Mouse (Mus musculus) gonadal fat pad, adult 2 months (tissue): ENCODE data around the gene Ebp. TPM values are rescaled to one million over a fixed set of nuclear protein-coding genes. Genes with fewer than 3 reads are reported as not detected.

Experiments used
- DNase-seq: peaks from one replicate; pipeline ENCODE4 v3.0.0-alpha.2; 2012; ENCODE audit warnings: low read depth
- polyA plus RNA-seq: library from polyadenylated mRNA; depleted of rRNA; stranded (reverse); fragments of >200 nt; gene quantifications from 2 replicates; pipeline ENCODE4 v1.2.3, GENCODE M21; 2012; rRNA removed

Gene Ebp
- 68.5 and 99.7 TPM in 2 replicates for polyA plus RNA-seq

DNA sequence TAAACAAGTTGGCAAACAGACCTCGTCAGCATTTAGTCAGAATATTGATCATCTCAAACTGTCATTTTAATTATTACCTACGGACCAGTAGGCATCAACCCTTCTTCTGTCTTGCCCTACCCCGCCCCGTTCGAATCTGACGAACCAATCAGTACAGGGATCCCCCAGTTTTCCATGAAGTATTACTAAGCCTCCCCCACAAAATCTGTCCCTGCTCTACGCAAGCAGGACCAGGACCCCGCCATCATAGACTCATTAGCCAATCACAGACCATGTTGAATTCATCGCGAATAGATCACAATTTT, at the start of gene Ebp:
Gene Ebp, minus strand, starts transcription at position 94 of the 305 bp plus-strand sequence.
- no peak for DNase-seq

DNA sequence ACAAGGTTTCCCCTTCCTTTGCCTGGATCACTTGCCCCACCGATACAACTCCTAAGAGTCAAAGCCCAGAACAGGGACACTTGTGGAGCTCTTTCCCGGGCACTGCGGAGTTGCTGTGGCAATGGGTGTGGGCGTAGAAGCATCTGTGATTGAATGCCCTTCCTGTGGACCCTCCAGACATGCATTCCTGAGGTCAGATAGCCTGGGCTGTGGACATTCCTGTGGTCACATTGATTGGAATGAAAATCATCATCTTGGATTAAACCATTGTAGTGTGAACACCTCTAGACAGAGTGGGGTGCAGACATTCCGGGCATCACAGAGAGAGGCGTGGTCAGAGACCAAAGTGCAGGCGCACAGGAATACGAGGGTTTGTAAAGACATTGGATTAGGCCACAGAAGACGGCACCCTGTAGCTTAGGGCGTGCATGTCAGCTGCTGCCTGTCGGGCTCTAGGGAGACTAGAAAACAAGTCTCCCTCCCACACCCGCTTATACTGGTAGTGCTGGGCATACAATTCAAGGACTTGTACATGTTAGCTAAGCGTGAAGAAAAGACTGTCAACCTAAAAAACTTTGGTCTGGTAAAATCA, 45.6 kb upstream of the Ebp start:
- DNase-seq, result no peak

DNA sequence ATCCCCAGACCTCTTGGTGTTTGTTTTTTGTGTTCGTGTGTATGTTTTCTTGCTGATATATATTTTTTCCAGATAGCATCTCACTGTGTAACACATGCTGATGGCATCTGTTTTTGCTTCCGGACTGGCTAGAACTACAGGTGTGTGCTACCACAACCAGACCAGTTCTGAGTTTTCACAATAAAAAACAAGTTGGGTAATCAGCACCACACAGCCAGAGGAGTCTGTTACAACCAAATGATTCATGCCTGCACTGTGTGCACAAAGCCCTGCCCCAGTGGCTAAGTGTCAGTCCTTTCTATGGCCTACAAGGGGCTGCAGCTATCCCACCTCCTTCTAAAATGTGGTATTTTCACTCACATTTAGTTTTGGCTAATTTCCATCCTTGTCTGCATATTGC, 43.4 kb upstream of the Ebp start:
- no peak for DNase-seq

DNA sequence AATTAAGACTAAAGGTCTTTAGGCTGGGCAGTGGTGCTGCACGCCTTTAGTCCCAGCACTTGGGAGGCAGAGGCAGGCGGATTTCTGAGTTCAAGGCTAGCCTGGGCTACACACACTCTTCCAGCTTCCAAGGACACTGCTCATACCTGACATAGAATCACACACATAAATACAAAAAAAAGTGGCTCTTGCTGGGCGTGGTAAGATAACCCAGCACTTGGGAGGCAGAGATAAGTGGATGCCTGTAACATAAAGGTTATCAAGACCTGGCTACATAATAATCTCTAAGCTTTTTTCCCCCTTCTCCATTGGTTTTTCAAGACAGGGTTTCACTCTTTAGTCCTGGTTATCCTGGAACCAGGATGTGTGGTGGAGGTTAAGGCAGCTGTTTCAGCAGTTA, 40.3 kb upstream of the Ebp start:
- DNase-seq, result no peak

DNA sequence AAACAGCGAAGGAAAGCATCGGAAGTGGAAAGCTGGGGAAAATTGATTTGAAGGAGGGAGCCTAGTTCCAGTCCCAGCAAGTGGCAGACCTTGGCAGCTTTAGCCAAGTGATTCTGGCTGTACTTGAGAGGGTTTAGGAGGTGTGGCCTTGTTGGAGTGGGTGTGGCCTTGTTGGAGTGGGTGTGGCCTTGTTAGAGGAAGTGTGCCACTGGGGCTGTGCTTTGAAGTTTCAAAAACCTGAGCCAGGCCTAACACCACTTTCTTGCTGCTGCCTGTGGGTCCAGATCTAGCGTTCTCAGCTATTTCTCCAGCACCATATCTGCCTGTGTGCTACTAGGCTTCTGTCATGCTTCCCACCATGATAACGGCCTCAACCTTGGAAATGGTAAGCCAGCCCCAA, 37.0 kb upstream of the Ebp start:
- no peak for DNase-seq

DNA sequence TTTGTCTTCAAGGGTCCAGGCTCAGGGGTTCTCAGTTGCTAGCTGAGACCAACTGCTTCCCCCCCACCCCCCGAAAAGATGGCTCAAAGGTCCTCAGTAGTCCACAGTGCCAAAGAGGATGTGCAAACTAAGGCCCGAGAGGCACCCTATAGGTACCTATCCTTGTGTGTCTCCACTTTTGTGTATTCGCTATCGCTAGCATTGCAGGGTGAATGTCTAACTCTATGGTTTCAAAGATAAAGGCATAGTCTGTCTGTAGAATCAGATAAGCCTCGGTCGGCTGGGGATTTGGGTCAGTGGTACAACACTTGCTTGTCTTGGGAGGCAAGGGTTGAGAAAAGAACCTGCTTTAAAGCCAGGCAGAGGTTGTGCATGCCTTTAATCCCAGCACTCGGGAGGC, 30.2 kb upstream of the Ebp start:
- no peak for DNase-seq

DNA sequence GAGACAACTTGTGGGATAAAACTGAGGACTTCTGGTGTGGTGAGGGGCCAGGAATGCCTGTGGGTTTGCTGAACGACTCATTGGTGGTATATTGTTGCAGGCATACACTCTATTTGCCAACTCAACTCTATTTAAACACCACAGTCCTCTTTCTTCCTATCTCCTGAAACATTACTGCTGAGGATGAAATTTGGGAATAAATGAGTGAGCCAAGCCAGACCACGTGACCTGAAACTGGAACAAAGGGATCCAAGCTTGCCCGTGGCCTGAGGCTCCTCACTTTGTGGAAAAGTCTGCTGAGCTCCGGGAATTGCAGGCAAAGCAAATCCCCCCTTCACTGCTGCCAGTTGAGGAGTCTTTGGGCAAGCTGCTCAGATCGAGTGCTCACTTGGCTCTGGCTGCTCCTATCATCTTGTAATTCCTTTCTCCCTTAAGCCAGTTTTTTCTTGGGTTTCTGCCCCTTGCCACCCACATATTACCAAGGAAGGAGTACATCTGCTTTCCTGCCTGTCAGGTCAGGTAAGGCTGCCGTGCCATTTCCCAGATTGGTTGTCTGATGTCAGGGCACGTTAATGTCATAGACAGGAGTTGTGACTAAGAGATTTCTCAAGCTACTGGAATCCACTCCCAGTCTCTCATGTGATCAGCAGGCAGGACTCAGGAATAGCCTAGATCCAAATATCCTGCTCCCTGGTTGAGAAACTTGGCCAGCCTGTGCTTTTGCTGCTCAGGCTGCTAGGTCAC, 29.5 kb upstream of the Ebp start:
- peak; percentile 86 for DNase-seq

DNA sequence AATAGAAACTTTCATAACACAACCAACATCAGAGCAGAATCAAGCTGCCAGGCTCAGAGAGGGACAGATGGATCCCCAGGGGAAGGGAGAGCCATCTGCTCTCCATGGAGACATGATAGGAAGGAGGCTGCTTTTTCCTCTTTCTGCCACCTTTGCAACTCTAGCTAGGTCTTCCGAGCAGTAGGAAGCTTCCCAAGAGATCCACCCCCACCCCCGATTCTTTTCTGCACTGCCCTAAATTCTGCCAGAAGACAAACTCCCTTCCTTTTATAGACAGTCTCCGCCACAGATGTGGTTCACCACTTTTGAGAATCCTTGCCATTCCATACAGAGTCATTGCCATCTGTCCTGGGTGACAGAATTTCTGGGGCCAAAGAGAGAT, 29.0 kb upstream of the Ebp start:
- DNase-seq, result no peak

DNA sequence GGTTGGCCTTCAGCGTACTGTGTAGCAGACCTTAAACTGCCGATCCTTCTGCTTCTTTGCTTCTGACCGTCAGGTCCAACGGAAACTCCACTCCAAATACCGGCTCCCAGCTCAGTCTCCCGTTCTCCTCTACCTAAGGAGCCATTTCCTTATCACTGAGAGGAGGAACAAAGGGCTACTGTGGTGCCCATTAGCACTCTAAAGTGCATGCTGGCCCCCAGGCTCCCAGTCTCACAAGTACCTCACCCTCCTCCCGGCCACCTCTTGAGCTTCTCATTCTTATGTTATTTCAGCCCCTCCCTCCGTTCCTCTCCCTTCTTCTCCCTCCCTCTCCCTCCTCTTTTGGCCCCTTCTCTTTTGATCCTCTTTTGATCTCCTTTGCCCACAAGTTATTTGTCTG, 26.3 kb upstream of the Ebp start:
- DNase-seq, result no peak

DNA sequence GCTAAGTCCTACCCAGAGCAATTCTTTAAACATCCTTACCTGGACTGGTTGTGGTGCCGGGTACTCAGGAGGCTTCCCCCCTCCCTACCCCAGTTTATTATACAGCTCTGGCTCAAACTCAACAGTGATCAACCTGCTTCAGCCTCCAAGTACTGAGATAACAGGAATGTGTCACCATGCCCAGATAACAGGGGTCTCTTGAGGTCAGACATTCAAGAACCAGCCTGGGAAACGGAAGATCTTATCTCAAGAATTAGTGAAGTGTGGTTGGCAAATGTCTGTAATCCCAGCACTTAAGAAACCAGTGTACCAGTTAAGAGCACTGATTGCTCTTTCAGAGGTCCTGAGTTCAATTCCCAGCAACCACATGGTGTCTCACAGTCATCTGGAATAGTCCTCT, 24.8 kb upstream of the Ebp start:
- no peak for DNase-seq

DNA sequence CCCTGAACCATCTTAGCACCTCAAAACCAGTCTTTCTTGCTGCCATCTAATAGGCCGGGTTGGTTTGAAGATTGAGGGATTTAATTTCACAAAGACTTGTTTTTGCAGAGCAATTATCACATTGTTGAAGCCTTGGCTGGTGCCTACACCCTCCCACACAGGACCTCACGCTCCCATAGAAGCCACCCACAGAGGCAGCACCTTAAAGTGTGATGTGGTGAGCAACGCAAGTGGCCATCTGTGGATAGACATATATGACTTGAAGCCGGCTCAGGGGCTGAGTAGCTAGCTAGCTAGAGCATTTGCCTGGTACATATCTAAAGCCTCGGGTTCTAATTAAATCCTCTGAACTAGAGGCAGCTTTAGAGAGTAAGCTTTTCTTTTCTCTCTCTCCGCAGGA, 24.1 kb upstream of the Ebp start:
- DNase-seq, result no peak

DNA sequence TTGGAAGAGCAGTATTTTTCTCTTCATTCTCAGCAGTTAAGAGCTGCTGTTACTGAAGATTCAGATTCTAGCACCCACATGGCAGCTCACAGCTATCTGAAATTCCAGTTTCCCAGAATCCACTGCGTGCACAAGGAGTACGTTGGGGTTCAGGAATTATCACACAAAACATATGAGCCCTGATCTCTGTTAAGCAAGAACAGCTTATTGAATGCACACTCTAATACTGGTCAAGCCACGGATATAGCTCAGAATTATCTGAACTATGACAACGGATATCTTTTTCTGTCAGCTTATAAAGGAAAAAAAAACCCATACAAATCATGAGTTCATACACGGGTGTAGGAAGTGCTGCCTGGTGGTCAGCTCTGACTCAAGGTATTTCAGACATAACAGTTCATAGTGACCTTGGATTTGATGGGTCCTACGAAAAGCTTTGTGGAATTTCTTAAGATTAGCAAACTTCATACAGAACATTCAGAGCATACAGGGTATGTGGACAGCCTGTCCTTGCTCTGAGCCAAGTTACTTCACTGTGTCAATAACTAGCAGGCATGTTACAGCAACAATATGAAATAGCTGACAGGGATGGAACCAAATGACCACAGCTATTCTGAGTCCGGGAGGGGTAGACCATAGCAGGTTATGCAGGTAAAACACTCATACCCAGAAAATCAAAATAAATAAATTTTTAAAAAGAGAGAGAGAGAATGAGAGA, 18.3 kb upstream of the Ebp start:
- no peak for DNase-seq

DNA sequence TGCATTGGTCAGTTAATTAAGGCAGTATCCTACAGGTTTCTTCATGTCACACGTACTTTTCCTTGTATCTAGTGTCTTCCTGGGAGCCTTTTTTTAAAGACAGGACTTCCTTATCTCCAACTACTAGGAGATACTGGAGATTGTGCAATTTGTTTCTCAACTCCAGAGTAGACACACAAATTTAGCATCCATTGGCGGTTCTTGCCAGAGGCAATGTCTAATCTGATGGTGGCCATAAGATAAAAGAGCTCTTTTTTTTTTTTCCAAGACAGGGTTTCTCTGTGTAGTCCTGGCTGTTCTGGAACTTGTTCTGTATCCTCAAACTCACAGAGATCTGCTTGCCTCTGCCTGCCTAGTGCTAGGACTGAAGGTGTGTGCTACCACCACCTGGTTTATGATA, 16.4 kb upstream of the Ebp start:
- no peak for DNase-seq

DNA sequence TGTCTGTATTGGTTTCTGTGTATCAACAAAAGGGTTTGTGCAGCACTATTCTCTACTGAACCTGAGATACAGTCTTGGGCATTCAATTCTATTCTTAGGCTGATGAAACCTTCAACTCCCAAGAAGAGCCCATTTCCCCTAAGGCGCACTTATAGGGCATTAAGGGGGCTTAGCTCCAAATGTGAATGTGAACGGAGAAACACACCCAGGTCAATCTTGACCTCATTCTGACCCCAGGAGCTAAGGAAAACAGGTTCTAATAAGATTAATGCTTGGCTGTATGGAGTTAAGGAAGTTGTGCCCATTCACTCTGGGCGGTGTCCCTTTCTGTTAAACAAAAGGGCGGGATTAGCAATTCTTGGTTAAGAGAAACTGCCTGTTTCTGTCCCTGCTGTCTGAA, 13.9 kb upstream of the Ebp start:
- DNase-seq, result no peak

DNA sequence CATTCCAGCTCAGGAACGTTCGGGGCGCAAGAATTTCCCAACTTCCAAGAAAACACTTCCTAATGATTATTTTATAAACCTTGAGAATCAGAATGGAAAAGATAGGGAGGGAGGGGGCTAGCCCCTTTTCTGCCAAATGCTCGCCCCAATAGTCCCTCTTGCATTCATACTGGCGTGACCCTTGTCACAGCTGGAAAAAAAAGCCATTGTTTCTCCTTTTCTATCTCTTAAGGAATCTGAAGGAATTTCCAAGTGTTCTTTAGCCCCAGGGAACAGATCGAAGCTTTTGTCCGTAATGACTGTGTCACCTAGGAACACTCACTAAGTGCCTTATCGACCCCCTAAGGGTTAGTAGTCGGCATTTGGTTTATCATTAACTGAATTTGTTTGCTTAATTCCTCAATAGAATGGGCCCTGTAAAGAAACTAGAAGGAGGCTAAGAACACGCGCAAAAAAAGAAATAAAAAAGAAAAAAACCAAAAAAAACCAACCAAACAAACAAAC, 13.4 kb upstream of the Ebp start:
- DNase-seq, result no peak

DNA sequence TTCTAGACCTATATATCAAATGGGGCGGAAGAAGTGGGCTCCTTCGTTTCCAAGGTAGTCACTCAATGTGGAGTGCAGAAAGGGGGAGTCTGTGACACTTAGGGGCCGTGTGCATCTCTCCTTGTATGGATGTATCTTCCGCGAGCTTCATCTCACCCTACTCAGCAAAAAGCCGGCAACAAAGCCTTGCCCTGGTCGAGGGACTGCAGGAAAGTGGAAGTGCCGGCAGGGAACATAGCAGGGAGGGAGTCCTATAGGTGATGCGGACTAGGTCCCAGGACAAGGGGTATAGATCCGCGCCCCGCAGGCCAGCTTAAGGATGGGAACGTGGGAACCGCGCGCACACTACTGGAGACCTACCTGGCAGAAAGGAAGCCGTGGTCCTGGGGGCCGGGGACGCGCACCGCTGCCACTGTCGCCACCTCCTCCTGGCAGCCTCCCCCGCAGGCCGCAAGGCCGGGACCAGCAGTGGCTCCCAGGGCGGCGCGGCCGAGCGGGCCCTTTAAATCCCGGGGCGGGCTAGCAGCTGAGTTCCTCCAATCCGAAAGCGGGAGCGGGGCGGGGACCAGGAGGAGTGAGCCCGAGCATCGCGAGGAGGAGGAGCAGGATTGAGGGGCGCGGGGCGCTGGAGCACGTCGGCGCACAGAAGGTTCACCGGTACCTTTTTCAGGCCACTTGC, 12.8 kb upstream of the Ebp start, which contains the start of gene Porcn:
Gene Porcn, minus strand, starts transcription at position 511 of the 679 bp plus-strand sequence.
- DNase-seq, result no peak

DNA sequence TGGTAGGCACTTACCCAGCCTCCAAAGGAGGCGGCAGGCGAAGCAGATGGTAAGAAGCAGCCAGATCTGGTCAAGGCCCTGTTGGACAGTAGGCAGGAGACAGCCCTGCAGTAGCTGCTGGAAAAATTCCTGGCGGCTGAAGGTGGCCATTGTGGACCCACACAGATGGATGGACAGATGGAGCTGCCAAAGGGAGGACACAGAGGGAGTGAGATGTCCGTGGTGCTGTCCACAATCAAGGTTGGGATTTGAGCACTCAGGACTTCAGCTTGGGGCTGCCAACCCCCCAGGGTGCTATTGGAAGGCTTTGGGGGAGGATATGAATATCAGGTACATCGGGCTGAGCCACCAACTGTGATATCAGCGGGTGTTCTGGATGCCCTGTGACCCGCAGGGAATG, 12.2 kb upstream of the Ebp start:
- DNase-seq, result no peak

DNA sequence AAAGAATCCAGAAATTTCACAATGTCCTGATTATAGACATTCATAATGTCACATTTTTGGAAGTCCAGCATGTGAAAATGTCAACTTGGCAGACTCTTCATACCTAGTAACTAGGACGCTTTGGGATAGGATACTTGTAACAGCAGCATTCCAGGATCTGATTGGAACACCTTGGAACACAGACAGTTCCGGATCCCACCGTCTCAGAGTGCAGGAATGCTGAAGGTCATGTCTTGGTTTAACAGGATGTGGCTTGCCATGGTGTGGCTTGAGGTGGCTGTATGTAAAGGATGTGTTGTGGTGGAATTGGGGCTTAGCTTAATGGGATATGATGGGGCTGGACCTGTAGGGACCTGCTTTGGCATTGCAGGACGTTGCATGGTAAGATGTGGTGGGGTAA, 11.8 kb upstream of the Ebp start:
- no peak for DNase-seq

DNA sequence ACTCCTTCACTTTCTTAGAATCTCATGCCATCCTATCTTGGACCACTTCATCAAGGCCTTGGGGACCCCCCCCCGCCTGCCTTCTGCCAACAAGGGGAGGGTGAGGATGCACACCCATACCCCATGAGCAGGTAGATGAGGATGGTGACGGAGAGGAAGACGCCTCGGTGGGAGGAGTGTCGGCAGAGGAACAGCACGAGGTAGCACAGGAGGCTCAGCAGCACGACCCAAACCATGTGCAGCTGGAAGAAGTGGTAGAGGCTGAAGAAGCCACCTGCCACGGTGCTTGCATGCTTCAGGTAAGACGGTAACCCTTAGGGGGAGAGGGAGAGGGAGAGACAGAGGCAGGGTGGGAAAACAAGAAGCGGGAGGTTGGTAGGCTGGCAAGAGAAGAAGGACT, 10.8 kb upstream of the Ebp start:
- DNase-seq, result no peak

DNA sequence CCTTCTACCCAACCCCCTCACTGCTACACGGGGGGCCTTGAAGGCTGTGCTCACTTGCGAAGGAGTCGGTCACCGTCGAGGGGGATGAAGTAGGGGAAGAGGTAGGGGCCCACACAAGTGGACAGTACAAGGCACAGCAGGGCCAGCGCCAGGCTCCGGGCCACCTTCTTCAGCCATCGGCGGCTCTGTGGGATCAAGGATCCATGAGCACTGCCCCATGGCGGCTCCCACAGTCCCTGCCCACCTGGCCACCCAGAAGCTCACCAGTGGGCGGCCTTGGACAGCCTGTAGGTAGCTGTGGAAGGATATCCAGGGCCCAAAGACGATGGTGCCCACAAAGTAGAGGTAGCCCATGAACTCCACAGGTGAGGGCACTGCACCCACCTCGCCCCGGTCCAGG, 9.8 kb upstream of the Ebp start:
- no peak for DNase-seq

DNA sequence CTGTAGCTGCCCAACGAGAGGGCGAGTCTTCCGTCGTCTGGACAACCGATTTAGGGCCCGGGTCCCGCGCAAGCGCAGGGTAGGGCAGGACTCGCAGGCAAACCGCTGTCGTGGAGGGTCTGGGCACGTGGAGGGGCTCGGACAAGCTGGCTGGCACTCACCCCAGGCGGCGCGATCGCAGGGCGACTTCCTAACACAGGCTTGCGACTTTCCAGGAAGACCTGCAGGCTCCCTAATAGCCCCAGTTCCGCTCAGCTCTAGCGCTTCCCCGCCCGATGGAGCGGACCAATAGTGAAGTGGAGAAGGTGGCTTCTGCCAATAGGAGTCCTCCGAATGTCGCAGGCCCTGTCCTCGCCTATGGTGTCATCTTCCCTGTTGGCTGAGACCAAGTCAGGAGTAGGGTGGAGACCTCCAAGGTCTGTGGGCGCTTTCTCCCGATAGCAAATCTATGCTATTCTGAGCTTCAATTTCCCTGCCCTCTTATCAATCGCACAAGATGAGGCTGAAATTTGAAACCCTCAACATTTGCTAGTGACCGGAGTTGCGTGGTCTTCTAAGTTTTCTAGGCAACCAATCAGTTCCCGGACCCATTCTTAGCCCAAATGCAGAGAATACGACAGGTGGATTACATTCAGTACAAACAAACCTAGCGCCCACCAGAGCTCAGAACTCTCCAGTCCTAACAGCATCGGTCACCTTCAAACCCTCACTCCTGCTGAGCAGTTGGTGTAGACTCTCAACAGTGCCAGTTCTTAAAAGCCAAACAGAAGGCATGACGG, 483 bp downstream of the Ebp start:
- no peak for DNase-seq

DNA sequence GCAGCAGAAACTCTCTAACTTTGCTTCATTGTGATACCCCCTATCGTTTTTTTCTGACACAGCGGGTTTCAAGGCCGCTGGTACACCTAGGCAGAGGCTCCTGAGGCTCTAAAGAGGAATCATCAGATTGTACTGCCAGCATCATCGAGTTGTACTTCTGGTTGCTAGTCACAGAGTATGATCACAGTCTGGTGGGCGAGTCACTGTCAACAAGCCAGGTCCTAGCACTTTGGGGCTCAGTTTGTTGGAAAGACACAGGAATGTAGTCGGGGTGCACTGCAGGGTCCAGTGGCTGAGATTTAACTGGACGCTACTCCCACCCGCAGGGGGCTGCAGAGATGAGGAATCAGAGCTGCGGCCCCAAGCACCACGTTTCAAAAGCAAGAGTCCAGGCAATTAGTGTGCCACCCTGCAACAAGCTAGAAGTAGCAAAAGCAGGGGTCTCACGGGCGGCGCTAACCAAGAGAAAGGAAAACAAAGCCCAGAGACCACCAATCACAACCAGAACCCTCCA, 1.1 kb downstream of the Ebp start:
- no peak for DNase-seq
